Mouse (Mus musculus) bone marrow, adult 2 months (tissue): ENCODE data around the gene Smtnl2.

Experiments used
- CTCF ChIP-seq: fragments of 200-500 bp; IDR thresholded peaks from 2 replicates; pipeline ENCODE4 v1.5.1; 2011; ENCODE audit warnings: low read length, control low read depth; ENCODE audit not compliant: control insufficient read depth, insufficient read depth
- POLR2A ChIP-seq: fragments of 200-500 bp; IDR thresholded peaks from 2 replicates; pipeline ENCODE4 v1.6.1; 2011; ENCODE audit warnings: low read depth, mild to moderate bottlenecking, control low read depth, low read length, borderline replicate concordance; ENCODE audit not compliant: control insufficient read depth

DNA sequence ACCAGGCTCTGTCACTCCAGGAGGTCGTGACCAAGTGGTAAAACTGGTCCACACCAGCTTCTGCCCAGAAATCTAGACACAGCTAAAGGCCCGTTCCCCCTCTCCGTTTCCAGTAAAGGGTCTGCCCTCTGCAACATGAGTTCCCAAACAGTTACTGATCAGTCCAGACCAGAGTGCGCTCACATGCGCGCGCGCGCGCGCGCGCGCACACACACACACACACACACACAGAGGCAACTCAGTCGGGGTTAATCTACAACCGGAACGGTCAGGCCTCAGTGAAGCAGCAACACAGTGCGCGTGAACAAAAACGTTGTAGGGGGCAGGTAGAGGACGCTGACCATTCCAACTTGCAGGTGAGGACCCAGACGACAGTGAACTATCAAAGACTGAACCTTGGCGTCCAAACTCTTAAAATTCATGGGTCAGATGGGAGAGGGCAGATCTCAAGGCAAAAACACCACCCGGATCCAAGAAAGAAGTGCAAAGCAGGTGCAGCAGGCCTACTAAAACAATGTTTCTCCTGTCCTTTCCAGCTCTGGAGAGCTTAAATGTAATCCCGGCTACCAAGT lies 906 bp downstream of the Smtnl2 start:
- no peak for TF ChIP-seq POLR2A
- TF ChIP-seq CTCF = no peak
